Mouse (Mus musculus) limb, embryonic 10.5 days (tissue): Measurements from ENCODE around the gene Ppfibp2. TPM values are rescaled to one million over a fixed set of nuclear protein-coding genes. Genes with fewer than 3 reads are reported as not detected.
A peak's percentile ranks its signal among the peaks of the same experiment; 100 is the strongest.

Experiments
- DNase-seq: peaks from one replicate; pipeline ENCODE4 v3.0.0-alpha.2; 2017; ENCODE audit warnings: low spot score
- H3K27ac ChIP-seq: fragments of 300-500 bp; sonication (generic); 2 replicates; pipeline ENCODE4 v1.5.1; 2016; ENCODE audit warnings: mild to moderate bottlenecking
- H3K27me3 ChIP-seq: fragments of 300-500 bp; sonication (generic); 2 replicates; pipeline ENCODE4 v1.6.1; 2016; ENCODE audit warnings: low read depth, mild to moderate bottlenecking; ENCODE audit not compliant: poor library complexity, severe bottlenecking
- H3K36me3 ChIP-seq: fragments of 300-500 bp; sonication (generic); 2 replicates; pipeline ENCODE4 v1.6.1; 2016; ENCODE audit warnings: mild to moderate bottlenecking, moderate library complexity
- H3K4me1 ChIP-seq: fragments of 300-500 bp; sonication (generic); 2 replicates; pipeline ENCODE4 v1.6.1; 2016
- H3K4me3 ChIP-seq: fragments of 300-500 bp; sonication (generic); 2 replicates; pipeline ENCODE4 v1.5.1; 2016; ENCODE audit warnings: mild to moderate bottlenecking, moderate library complexity
- H3K9me3 ChIP-seq: fragments of 300-500 bp; sonication (generic); replicated peaks from 2 replicates; pipeline ENCODE4 v1.6.1; 2016; ENCODE audit warnings: mild to moderate bottlenecking
- WGBS: fragments of 180-500 bp; shearing (Covaris S2); methylation state at CpG from one replicate; pipeline ENCODE4 v1.1.7; 2016; 5-methylcytosine and 5-hydroxymethylcytosine counted together
- polyA plus RNA-seq: library from polyadenylated mRNA; unstranded; fragments of >200 nt; fragmentation: Nextera tagmentation; extraction: Ambion mirVana; gene quantifications from 2 replicates; pipeline ENCODE4 v1.2.1, GENCODE M21; 2016

Ppfibp2 gene
- polyA plus RNA-seq = 22.0 and 24.9 TPM in 2 replicates

GRCm38 (mm10) chr7:107594857-107595402, at the start of gene Ppfibp2:
TSS of gene Ppfibp2 (plus strand) at chr7:107595207.
- Histone ChIP-seq H3K27ac (peak within 1 kb of the TSS; percentile 78), H3K4me1 (peaks cover 34% of the 10 kb centered on the region), H3K9me3 (no peaks in the 10 kb centered on the region), H3K4me3 (peak within 1 kb of the TSS; percentile 68), H3K27me3 (no peaks in the 10 kb centered on the region), H3K36me3 (peaks cover 23% of the 10 kb centered on the region)
- DNase-seq = peak; percentile 89
- WGBS = under 1% methylated on average over 24 of the region's 24 CpGs

- DNase-seq = no peak
- Histone ChIP-seq H3K4me1 (no peaks in the 10 kb centered on the region), H3K4me3 (no peak overlapping the region), H3K9me3 (no peaks in the 10 kb centered on the region), H3K27ac (no peak overlapping the region), H3K36me3 (no peaks in the 10 kb centered on the region), H3K27me3 (no peaks in the 10 kb centered on the region)
- 96% methylated on average over 3 of the region's 3 CpGs for WGBS
Observed at GRCm38 (mm10) chr7:107547872-107548271, 47.1 kb upstream of the Ppfibp2 start.

GRCm38 (mm10) chr7:107553461-107553860, 41.5 kb upstream of the Ppfibp2 start:
- H3K4me1 ChIP-seq = peaks cover 3% of the 10 kb centered on the region; the same call in 1 of the 2 replicates
- H3K9me3 ChIP-seq = no peaks in the 10 kb centered on the region
- DNase-seq = no peak
- H3K27ac ChIP-seq = no peak overlapping the region
- 79% methylated on average over 1 of the region's 1 CpGs for WGBS
- H3K27me3 ChIP-seq = no peaks in the 10 kb centered on the region
- no peaks in the 10 kb centered on the region for H3K36me3 ChIP-seq
- no peak overlapping the region for H3K4me3 ChIP-seq

GRCm38 (mm10) chr7:107555906-107556305, 39.1 kb upstream of the Ppfibp2 start:
- H3K27me3 ChIP-seq = no peaks in the 10 kb centered on the region
- no peaks in the 10 kb centered on the region for H3K36me3 ChIP-seq
- peaks cover 3% of the 10 kb centered on the region; the same call in 1 of the 2 replicates for H3K4me1 ChIP-seq
- DNase-seq = no peak
- H3K4me3 ChIP-seq = no peak overlapping the region
- H3K9me3 ChIP-seq = no peaks in the 10 kb centered on the region
- H3K27ac ChIP-seq = no peak overlapping the region
- WGBS = 86% methylated on average over 3 of the region's 3 CpGs

GRCm38 (mm10) chr7:107560675-107561074, 34.3 kb upstream of the Ppfibp2 start:
- DNase-seq = no peak
- no peak overlapping the region for H3K27ac ChIP-seq
- 89% methylated on average over 2 of the region's 2 CpGs for WGBS
- no peaks in the 10 kb centered on the region for H3K9me3 ChIP-seq
- no peak overlapping the region for H3K4me3 ChIP-seq
- H3K4me1 ChIP-seq = no peaks in the 10 kb centered on the region
- H3K27me3 ChIP-seq = no peaks in the 10 kb centered on the region
- H3K36me3 ChIP-seq = no peaks in the 10 kb centered on the region

GRCm38 (mm10) chr7:107561584-107561983, 33.4 kb upstream of the Ppfibp2 start:
- Histone ChIP-seq H3K4me1 (peaks cover 2% of the 10 kb centered on the region), H3K9me3 (no peaks in the 10 kb centered on the region), H3K27ac (no peak overlapping the region), H3K27me3 (no peaks in the 10 kb centered on the region), H3K4me3 (no peak overlapping the region), H3K36me3 (no peaks in the 10 kb centered on the region)
- no peak for DNase-seq
- WGBS = 86% methylated on average over 3 of the region's 3 CpGs

- Histone ChIP-seq H3K27ac (no peak overlapping the region), H3K9me3 (no peaks in the 10 kb centered on the region), H3K4me3 (no peak overlapping the region), H3K4me1 (peaks cover 22% of the 10 kb centered on the region), H3K27me3 (no peaks in the 10 kb centered on the region), H3K36me3 (no peaks in the 10 kb centered on the region)
- no peak for DNase-seq
- 49% methylated on average over 2 of the region's 2 CpGs for WGBS
Observed at GRCm38 (mm10) chr7:107563727-107564126, 31.3 kb upstream of the Ppfibp2 start.

- Histone ChIP-seq H3K27ac (peak within 1 kb of the TSS; percentile 94), H3K27me3 (no peaks in the 10 kb centered on the region), H3K36me3 (peaks cover 14% of the 10 kb centered on the region), H3K4me1 (peaks cover 29% of the 10 kb centered on the region), H3K9me3 (0 out of 2 replicates have a peak, but pooled peaks cover 2% of the 10 kb centered on the region), H3K4me3 (peak within 1 kb of the TSS; percentile 53)
- WGBS = 20% methylated on average over 7 of the region's 7 CpGs
- DNase-seq = peak; percentile 78
Observed at GRCm38 (mm10) chr7:107567261-107567671, 27.7 kb upstream of the Ppfibp2 start, which contains the start of gene Olfml1. TSS of gene Olfml1 (plus strand) at chr7:107567446.

- Histone ChIP-seq H3K4me1 (peaks cover 29% of the 10 kb centered on the region), H3K27me3 (no peaks in the 10 kb centered on the region), H3K27ac (peak overlapping the region; percentile 94), H3K9me3 (0 out of 2 replicates have a peak, but pooled peaks cover 2% of the 10 kb centered on the region), H3K4me3 (peak overlapping the region; percentile 53), H3K36me3 (peaks cover 18% of the 10 kb centered on the region)
- no peak for DNase-seq
- WGBS = 65% methylated on average over 5 of the region's 5 CpGs
Observed at GRCm38 (mm10) chr7:107567674-107568073, 27.3 kb upstream of the Ppfibp2 start.

GRCm38 (mm10) chr7:107568971-107569370, 26.0 kb upstream of the Ppfibp2 start:
- H3K27me3 ChIP-seq = no peaks in the 10 kb centered on the region
- 0 out of 2 replicates have a peak, but pooled peaks cover 2% of the 10 kb centered on the region for H3K9me3 ChIP-seq
- WGBS = 79% methylated on average over 4 of the region's 4 CpGs
- H3K27ac ChIP-seq = peak overlapping the region; percentile 61
- peaks cover 29% of the 10 kb centered on the region for H3K4me1 ChIP-seq
- DNase-seq = no peak
- H3K4me3 ChIP-seq = peak overlapping the region; percentile 53; the same call in 1 of the 2 replicates
- H3K36me3 ChIP-seq = peaks cover 30% of the 10 kb centered on the region

- H3K27ac ChIP-seq = peak overlapping the region; percentile 39; the same call in 1 of the 2 replicates
- WGBS = 64% methylated on average over 2 of the region's 2 CpGs
- H3K27me3 ChIP-seq = no peaks in the 10 kb centered on the region
- no peak overlapping the region for H3K4me3 ChIP-seq
- 0 out of 2 replicates have a peak, but pooled peaks cover 2% of the 10 kb centered on the region for H3K9me3 ChIP-seq
- no peak for DNase-seq
- H3K36me3 ChIP-seq = peaks cover 62% of the 10 kb centered on the region
- H3K4me1 ChIP-seq = peaks cover 5% of the 10 kb centered on the region
Observed at GRCm38 (mm10) chr7:107573856-107574255, 21.2 kb upstream of the Ppfibp2 start.

GRCm38 (mm10) chr7:107574276-107574675, 20.7 kb upstream of the Ppfibp2 start:
- peaks cover 1% of the 10 kb centered on the region for H3K4me1 ChIP-seq
- no peak for DNase-seq
- H3K27ac ChIP-seq = peak overlapping the region; percentile 39; the same call in 1 of the 2 replicates
- no peak overlapping the region for H3K4me3 ChIP-seq
- H3K27me3 ChIP-seq = no peaks in the 10 kb centered on the region
- H3K9me3 ChIP-seq = 0 out of 2 replicates have a peak, but pooled peaks cover 2% of the 10 kb centered on the region
- 82% methylated on average over 3 of the region's 3 CpGs for WGBS
- peaks cover 62% of the 10 kb centered on the region for H3K36me3 ChIP-seq

- Histone ChIP-seq H3K4me1 (peaks cover 32% of the 10 kb centered on the region), H3K9me3 (no peaks in the 10 kb centered on the region), H3K27me3 (no peaks in the 10 kb centered on the region), H3K36me3 (peaks cover 23% of the 10 kb centered on the region), H3K4me3 (no peak overlapping the region), H3K27ac (no peak overlapping the region)
- WGBS = 69% methylated on average over 2 of the region's 2 CpGs
- no peak for DNase-seq
Observed at GRCm38 (mm10) chr7:107592641-107593040, 2.4 kb upstream of the Ppfibp2 start.
